Mouse (Mus musculus): Measurements from ENCODE around the gene Tbc1d20. TPM values are rescaled to one million over a fixed set of nuclear protein-coding genes. Genes with fewer than 3 reads are reported as not detected.

The Tbc1d20 gene
- polyA plus RNA-seq, 1 experiment from 2014 or later = 18.4 TPM

DNA sequence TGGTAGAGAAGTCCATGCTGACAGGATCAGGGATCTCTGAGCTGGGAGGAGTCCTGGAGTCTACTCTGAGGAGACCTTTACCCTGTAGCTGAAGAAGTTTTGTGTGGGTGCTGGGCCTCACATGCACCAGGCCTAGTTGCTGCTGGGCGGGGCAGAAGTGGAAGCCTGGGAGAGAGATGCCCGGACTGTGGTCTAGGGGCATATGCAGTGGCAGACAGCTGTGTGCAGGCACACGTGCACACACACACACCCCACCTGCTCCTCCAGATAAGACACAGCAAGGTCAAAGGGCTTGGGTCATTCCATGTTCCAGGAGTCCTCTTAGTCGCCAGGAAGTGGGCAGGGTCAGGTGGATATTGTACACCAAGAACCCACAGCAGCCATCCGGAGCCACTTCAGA lies 66.0 kb downstream of the Tbc1d20 start:
- Histone ChIP-seq H3K36me3 (ENCODE audit: control insufficient read depth, insufficient read depth, low read length) (no peaks in the 10 kb centered on the region), H3K27me3 (replicated peaks; ENCODE audit: control insufficient read depth, insufficient read depth, low read length) (no peaks in the 10 kb centered on the region), H3K27ac (ENCODE audit: low read depth, low read length) (no peak overlapping the region), H3K4me2 (ENCODE audit: low read length) (no peak overlapping the region), H3K4me3 (ENCODE audit: low read depth, low read length) (no peak overlapping the region), H3K9ac (ENCODE audit: low read length) (no peak overlapping the region), H3K9me3 (replicated peaks; ENCODE audit: control insufficient read depth, low read length) (no peaks in the 10 kb centered on the region), H3K4me1 (ENCODE audit: control insufficient read depth, insufficient read depth, low read length) (no peaks in the 10 kb centered on the region)
- 86% methylated on average over 5 of the region's 5 CpGs for WGBS
- no peak for DNase-seq (ENCODE audit: low spot score)
- ATAC-seq = no peak

DNA sequence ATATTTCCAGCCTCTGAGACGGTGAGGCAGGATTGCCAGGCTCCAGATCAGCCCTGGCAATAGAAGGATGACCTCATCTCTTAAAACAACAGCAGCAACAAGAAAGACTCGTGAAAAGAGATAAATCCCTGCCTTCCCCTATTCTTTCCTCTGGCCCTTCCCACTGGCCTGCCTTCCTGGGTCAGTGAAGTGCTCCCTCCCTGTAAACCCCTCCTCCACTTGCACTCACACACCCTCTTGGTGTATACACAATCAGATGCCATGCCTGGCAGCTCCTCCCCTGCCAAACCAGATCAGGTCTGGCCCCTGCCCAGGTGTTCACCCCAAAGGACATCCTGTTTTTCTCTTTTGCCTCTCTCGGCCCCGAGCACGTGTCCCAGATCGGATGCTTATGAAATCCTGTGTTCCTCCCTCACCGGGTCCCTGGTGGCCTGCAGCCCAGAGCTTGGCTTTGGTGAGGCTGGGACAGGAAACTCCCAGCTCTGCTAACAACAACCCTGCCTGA lies 66.7 kb downstream of the Tbc1d20 start:
- no peak overlapping the region for H3K4me2 ChIP-seq (ENCODE audit: low read length)
- no peak for DNase-seq (ENCODE audit: low spot score)
- no peak overlapping the region for H3K4me3 ChIP-seq (ENCODE audit: low read depth, low read length)
- H3K4me1 ChIP-seq (ENCODE audit: control insufficient read depth, insufficient read depth, low read length) = no peaks in the 10 kb centered on the region
- no peak overlapping the region for H3K27ac ChIP-seq (ENCODE audit: low read depth, low read length)
- no peaks in the 10 kb centered on the region for H3K36me3 ChIP-seq (ENCODE audit: control insufficient read depth, insufficient read depth, low read length)
- H3K27me3 ChIP-seq (replicated peaks; ENCODE audit: control insufficient read depth, insufficient read depth, low read length) = no peaks in the 10 kb centered on the region
- no peak overlapping the region for H3K9ac ChIP-seq (ENCODE audit: low read length)
- no peak for ATAC-seq
- 63% methylated on average over 7 of the region's 7 CpGs for WGBS
- no peaks in the 10 kb centered on the region for H3K9me3 ChIP-seq (replicated peaks; ENCODE audit: control insufficient read depth, low read length)

DNA sequence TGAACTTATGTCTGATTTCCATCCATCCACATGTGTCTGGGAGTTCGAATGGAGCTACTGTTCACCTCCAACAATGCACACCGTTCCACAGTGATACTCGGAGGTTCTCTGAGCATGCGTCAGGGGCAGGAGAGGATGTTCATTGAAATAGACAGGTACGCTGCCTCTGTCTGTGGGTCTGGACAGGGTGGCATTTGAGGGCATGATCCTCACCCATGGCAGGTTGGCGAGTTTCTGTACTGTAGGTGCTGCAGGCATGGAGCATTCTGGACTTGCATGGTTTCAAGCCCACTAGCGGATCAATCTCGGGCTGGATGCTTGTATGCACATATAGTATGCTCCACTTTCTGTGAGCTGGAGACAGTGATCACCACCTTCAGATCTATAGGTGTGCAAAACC lies 67.6 kb downstream of the Tbc1d20 start:
- Histone ChIP-seq H3K9me3 (replicated peaks; ENCODE audit: control insufficient read depth, low read length) (no peaks in the 10 kb centered on the region), H3K4me1 (ENCODE audit: control insufficient read depth, insufficient read depth, low read length) (no peaks in the 10 kb centered on the region), H3K36me3 (ENCODE audit: control insufficient read depth, insufficient read depth, low read length) (no peaks in the 10 kb centered on the region), H3K9ac (ENCODE audit: low read length) (no peak overlapping the region), H3K4me2 (ENCODE audit: low read length) (no peak overlapping the region), H3K4me3 (ENCODE audit: low read depth, low read length) (no peak overlapping the region), H3K27ac (ENCODE audit: low read depth, low read length) (no peak overlapping the region), H3K27me3 (replicated peaks; ENCODE audit: control insufficient read depth, insufficient read depth, low read length) (no peaks in the 10 kb centered on the region)
- no peak for ATAC-seq
- no peak for DNase-seq (ENCODE audit: low spot score)
- WGBS = 91% methylated on average over 8 of the region's 8 CpGs

Other genes starting within 250 kb of the Tbc1d20 start
- gene Scrt2, start 212.3 kb upstream of the Tbc1d20 start, polyA plus RNA-seq (2014; fragmentation: Nextera tagmentation; extraction: Ambion mirVana) = 16.1 and 16.2 TPM in 2 replicates
- gene Srxn1, start 188.3 kb upstream of the Tbc1d20 start, polyA plus RNA-seq (2014; fragmentation: Nextera tagmentation; extraction: Ambion mirVana) = 11.8 and 12.0 TPM in 2 replicates
- gene Tcf15, start 150.3 kb upstream of the Tbc1d20 start, polyA plus RNA-seq (2014; fragmentation: Nextera tagmentation; extraction: Ambion mirVana) = 1.1 and 1.7 TPM in 2 replicates
- gene Csnk2a1, start 67.0 kb upstream of the Tbc1d20 start, polyA plus RNA-seq (2014; fragmentation: Nextera tagmentation; extraction: Ambion mirVana) = 162 and 168 TPM in 2 replicates
- 80.7 and 97.1 TPM in 2 replicates for gene Rbck1, start 38.8 kb downstream of the Tbc1d20 start, polyA plus RNA-seq (2014; fragmentation: Nextera tagmentation; extraction: Ambion mirVana)
- 0.24 and 0.79 TPM in 2 replicates for gene Trib3, start 50.2 kb downstream of the Tbc1d20 start, polyA plus RNA-seq (2014; fragmentation: Nextera tagmentation; extraction: Ambion mirVana)
- 18.9 and 21.8 TPM in 2 replicates for gene Nrsn2, start 82.8 kb downstream of the Tbc1d20 start, polyA plus RNA-seq (2014; fragmentation: Nextera tagmentation; extraction: Ambion mirVana)
- 18.2 and 21.8 TPM in 2 replicates for gene Sox12, start 104.2 kb downstream of the Tbc1d20 start, polyA plus RNA-seq (2014; fragmentation: Nextera tagmentation; extraction: Ambion mirVana)
- gene Zcchc3, start 121.2 kb downstream of the Tbc1d20 start, polyA plus RNA-seq (2014; fragmentation: Nextera tagmentation; extraction: Ambion mirVana) = 17.3 and 18.2 TPM in 2 replicates
- gene 6820408C15Rik, start 121.8 kb downstream of the Tbc1d20 start, polyA plus RNA-seq (2014; fragmentation: Nextera tagmentation; extraction: Ambion mirVana) = 2.3 and 2.8 TPM in 2 replicates
- gene Defb23, start 170.8 kb downstream of the Tbc1d20 start, polyA plus RNA-seq (2014; fragmentation: Nextera tagmentation; extraction: Ambion mirVana) = not detected in 2 replicates
- not detected in 2 replicates for gene Defb20, start 183.2 kb downstream of the Tbc1d20 start, polyA plus RNA-seq (2014; fragmentation: Nextera tagmentation; extraction: Ambion mirVana)
- not detected in 2 replicates for gene Defb22, start 196.3 kb downstream of the Tbc1d20 start, polyA plus RNA-seq (2014; fragmentation: Nextera tagmentation; extraction: Ambion mirVana)
- not detected in 2 replicates for gene Defb26, start 217.9 kb downstream of the Tbc1d20 start, polyA plus RNA-seq (2014; fragmentation: Nextera tagmentation; extraction: Ambion mirVana)
- gene Defb28, start 224.4 kb downstream of the Tbc1d20 start, polyA plus RNA-seq (2014; fragmentation: Nextera tagmentation; extraction: Ambion mirVana) = not detected in 2 replicates
- gene Defb29, start 246.3 kb downstream of the Tbc1d20 start, polyA plus RNA-seq (2014; fragmentation: Nextera tagmentation; extraction: Ambion mirVana) = not detected in 2 replicates

Data from forebrain, embryonic 14.5 days (tissue).